Mouse (Mus musculus) T-helper 1 cell (primary cell): ENCODE results near the gene Nr4a1.

Experiments
- in situ Hi-C: fragments of 300-600 bp; cut with MboI, MseI; formaldehyde crosslinking; loops from one replicate; pipeline ENCODE4 v1.15.1; 2025; ENCODE audit warnings: high pct_unique_total_duplicates

Nr4a1 gene

DNA sequence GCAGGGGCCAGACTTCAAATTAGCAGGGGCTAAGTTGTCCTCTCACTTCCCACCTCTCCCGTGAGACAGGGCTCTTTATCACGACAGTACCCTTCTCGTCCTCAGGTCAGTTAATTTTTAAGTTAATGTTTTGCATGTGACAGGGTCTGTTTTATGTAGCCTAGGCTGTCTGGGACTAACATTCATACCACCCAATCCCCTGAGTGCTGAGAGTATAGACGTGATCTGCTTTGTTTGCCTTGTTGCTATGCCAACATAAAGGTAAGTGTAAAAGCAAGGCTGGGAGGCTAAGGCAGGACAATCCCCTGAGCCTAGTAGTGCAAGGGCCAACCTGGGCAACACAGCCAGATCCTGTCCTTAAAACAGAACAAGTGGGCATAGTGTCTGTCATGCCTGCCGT is 55.4 kb downstream of the Nr4a1 start:
- in situ Hi-C loops, result no loop called here

GRCm38 (mm10) chr15:101311087-101311770 is 57.2 kb downstream of the Nr4a1 start:
- in situ Hi-C loops, result no loop called here

- in situ Hi-C loops, result no loop called here
Measured at GRCm38 (mm10) chr15:101312006-101312405, 57.9 kb downstream of the Nr4a1 start.

- in situ Hi-C loops, result no loop called here
Measured at GRCm38 (mm10) chr15:101315378-101315777, 61.3 kb downstream of the Nr4a1 start.

DNA sequence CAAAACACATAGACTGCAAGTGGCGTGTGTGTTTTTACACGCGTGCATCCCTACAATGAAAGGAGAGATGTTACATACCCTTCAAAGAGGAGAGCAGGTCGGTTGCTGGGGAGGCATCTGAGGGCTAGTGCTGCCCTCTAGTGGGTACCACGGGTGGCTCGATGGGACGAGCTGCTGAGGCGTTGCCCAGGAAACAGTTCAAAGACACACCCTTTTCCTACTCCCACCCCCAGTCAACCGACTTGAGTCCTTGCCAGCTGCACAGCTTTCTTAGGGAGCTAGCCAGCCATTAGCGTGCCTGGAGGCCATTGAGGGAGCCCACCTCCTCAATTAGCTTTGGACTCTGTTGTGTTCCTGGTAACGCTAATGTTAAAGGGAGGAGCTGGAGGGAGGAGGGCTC is 61.8 kb downstream of the Nr4a1 start:
- in situ Hi-C loops, result no loop called here

DNA sequence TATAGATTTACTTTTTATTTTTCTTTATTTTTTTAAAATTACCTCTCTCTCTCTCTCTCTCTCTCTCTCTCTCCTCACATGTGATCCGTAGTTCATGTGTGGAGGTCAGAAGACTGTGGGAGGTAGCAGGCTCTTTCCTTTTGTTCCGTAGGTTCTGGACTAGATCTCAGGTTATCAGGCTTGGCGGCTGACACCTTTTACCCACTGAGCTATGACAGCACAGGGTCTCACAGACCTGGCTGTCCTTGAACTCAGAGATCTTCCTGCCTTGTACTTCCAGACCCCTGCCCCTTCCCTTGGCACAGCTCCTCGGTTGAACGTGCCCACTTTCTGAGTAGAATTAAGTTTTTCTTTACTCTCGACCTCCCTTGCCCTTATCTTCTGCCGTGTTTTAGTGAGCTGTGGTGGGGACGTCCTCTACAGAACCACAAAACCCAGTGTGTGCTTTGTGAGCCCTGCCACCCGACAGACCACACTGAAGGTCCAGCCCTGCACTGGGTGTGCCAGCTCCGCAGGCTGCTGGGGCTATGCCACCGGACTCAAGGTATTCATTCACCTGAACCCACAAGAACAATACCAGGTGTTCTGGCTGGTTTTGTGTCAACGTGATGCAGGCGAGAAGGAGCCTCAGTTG is 62.3 kb downstream of the Nr4a1 start:
- in situ Hi-C loops, result no loop called here

DNA sequence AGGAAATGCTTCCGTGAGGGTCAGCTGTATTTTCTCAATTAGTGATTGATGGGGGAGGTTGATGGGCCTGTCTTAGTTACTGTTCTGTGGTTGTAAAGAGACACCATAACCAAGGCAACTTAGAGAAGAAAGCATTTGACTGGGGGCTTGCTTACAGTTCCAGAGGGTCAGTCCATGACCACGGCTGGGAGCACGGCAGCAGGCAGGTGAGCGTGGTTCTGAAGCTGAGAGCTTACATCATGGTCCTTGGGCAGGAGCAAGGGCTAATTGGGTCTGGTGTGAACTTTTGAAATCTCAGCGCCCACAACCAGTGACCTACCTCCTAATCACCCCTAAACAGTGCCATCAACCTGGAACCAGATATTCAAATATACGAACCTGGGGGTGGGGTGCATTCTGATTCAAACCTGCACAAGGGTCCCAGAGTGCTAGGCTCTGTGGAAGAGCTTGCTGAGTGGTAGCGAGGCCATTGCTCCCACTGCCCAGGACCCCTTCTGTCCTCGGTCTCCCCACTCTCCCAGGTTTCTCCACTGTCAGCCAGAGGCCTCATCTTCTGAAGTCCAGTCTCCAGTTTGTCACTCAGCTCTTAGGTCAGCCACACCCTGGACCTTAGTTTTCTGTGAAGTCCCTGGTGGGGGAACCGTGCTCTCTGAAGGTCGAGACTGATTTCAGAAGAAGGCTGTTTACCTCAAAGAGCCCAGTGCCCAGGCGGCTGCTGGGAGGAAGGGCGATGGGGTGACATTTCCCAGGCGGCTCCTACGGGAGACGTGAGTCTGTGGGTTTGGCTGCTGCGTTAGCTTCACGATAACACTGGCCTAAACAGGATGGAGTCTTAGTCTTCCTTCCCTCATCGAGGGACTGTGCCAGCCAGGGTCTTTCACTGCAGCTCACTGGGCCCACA is 63.1 kb downstream of the Nr4a1 start:
- in situ Hi-C loops, result no loop called here

DNA sequence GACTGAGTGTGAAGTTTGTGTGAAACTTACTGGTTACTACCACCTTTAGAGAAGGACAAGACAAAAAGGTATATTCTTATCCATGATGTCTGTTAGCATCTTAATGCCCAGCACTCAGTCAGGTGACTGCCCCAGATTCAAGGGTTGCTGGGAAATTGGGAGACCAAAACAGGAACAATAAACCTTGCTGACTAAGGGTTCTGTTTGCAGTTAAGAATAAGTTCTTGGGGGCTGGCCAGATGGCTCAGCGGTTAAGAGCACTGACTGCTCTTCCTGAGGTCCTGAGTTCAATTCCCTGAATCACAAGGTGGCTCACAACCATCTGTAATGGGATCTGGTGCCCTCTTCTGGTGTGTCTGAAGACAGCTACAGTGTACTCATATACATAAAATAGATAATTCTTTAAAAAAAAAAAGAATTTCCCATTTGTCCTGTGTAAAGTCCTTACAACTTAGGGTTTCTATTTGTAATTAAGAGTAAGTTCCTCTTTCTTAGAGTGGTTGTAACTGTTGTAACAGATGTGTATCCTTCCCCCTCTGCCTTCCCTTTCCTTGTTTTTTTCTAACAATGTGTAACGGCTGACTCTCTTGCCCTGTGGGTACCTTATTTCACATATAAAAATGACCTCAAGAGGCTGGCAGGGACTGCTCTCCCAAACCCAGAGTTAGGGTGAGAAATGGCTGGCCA is 63.9 kb downstream of the Nr4a1 start:
- in situ Hi-C loops, result no loop called here

- in situ Hi-C loops, result no loop called here
Measured at GRCm38 (mm10) chr15:101318889-101319765, 65.1 kb downstream of the Nr4a1 start.

DNA sequence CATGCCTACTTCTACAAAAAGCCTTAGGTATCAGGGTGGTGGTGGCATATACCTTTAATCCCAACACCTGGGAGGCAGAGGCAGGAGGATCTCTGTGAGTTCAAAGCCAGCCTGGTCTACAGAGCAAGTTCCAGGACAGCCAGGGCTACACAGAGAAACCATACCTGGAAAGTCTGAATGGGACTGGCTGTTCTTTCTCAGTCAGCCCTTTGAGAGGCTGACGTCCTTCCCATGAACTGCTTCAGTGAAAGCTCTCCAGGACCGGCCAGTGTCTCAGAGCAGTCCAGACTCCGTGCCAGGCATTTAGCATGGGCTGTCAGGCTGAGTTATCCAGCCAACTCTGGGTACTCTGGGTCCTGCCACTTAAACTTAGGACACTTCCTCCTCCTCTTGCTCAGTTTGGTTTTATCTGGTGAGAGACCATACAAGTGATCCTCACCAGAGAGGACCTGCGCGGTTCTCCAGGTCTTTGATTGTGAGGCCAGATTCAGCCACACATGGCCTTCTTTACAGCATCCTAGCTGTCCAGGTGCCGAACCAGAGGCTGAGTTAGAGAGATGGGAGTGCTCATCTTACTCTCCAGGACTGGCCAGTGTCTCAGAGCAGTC is 66.0 kb downstream of the Nr4a1 start:
- in situ Hi-C loops, result no loop called here

DNA sequence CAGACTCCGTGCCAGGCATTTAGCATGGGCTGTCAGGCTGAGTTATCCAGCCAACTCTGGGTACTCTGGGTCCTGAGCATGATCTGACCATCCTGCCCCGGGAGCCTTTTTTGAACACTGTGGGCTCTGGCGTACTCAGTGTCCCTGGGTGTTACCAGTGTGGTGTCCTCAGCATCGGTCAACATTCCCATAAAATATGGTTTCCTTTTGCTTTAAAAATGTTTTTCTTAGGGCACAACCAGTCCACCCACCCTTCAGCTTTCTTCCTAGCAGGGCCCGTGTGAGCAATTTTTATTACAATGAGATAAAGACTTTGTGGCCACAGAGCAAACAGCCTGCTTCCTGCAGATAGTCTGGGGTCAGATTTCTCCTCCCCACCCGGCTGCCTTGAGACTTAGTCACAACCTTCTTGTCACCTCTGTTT is 66.6 kb downstream of the Nr4a1 start:
- in situ Hi-C loops, result no loop called here

DNA sequence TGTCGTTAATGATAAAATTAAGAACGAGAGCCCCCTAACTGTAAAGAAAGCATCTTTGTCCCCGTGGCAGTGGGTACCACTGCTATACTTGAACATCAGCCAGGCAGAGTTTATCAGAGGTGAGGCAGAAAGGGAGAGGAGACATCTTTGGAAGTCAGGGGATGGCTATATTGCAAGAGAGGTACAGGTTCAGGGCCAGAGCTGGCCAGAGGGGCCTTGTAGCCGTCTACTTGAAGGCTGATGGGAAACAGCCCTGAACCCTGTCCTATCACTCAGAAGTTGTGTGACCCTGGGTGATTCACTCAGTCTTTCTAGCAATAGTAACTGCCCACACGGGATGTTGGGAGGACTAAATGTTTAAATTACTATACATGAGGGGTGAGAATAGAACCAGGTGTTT is 67.1 kb downstream of the Nr4a1 start:
- in situ Hi-C loops, result no loop called here

- in situ Hi-C loops, result no loop called here
Measured at GRCm38 (mm10) chr15:101322106-101322505, 68.0 kb downstream of the Nr4a1 start.

DNA sequence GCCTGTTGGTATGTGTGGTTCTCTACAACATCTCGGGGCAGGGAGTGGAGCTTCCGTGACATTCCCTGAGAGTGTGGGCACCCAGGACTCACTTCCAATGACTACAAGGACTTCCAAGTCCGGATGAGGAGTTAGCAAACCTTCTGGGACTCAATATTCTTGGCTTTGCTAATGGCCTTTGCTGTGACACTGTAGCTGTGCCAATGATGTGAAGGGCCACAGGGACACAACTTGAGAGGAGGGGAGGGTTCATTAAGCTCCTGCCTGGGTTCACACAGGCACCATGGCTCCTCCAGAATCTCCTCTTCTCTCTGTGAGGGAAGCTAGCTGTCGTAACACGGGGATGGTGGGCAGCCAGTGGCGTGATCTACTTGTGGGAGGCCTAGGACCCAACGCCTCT is 68.6 kb downstream of the Nr4a1 start:
- in situ Hi-C loops, result no loop called here

DNA sequence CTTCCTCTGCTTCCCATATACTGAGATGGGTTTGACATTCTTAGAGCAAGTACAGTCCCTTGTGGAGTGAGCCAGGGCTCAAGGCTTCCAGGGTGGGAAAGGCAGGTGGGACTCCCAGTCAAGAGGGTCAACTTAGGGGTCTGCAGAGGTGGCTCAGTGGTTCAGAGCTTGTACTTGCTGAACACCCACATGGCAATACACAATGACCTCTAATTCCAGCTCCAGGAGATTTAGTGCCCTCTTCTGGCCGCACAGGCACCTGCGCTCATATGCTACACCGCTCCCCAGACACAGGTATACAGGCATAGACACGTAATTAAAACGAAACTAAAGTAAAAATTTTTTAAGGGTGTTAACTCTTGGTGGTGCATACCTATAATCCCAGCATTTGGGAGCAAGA is 69.4 kb downstream of the Nr4a1 start:
- in situ Hi-C loops, result no loop called here
